Mouse (Mus musculus) spleen, adult 2 months (tissue): ENCODE data around the gene Rpain.

ENCODE experiments used
- CTCF ChIP-seq: fragments of 200-500 bp; IDR thresholded peaks from 2 replicates; pipeline ENCODE4 v1.5.1; 2011; ENCODE audit warnings: mild to moderate bottlenecking, inconsistent platforms; ENCODE audit not compliant: insufficient read depth, insufficient read length, insufficient replicate concordance; ENCODE audit errors: extremely low read depth
- POLR2A ChIP-seq: fragments of 200-500 bp; IDR thresholded peaks from 2 replicates; pipeline ENCODE4 v1.6.1; 2011; ENCODE audit warnings: low read depth, low read length, inconsistent platforms

GRCm38 (mm10) chr11:70982030-70982429 is 12.0 kb downstream of the Rpain start:
- no peak for TF ChIP-seq POLR2A
- no peak for TF ChIP-seq CTCF
